Mouse (Mus musculus) right cerebral cortex, postnatal 25 days (tissue): ENCODE results near the gene Cdkn2d.
"Not testable (repeated sequence)": the region's sequence is repeated elsewhere in the genome, so short reads cannot be mapped to it uniquely, and the experiment has no call there.

Source experiments
- DNase-seq: peaks from one replicate; pipeline ENCODE4 v3.0.0; 2022

Gene Cdkn2d

GRCm38 (mm10) chr9:21315421-21315820 is 24.2 kb upstream of the Cdkn2d start:
- DNase-seq, result no peak

GRCm38 (mm10) chr9:21314367-21315140 is 23.3 kb upstream of the Cdkn2d start:
- DNase-seq, result no peak

GRCm38 (mm10) chr9:21313394-21313793 is 22.2 kb upstream of the Cdkn2d start:
- peak; percentile 72 for DNase-seq

- no peak for DNase-seq
Observed at GRCm38 (mm10) chr9:21312134-21312533, 20.9 kb upstream of the Cdkn2d start, which contains the start of gene Ap1m2. Gene Ap1m2 (minus strand): TSS chr9:21312337.

- no peak for DNase-seq
Observed at GRCm38 (mm10) chr9:21311695-21312094, 20.5 kb upstream of the Cdkn2d start.

- no peak for DNase-seq
Observed at GRCm38 (mm10) chr9:21309150-21309741, 18.0 kb upstream of the Cdkn2d start.

- DNase-seq, result no peak
Observed at GRCm38 (mm10) chr9:21305065-21305464, 13.9 kb upstream of the Cdkn2d start.

- no peak for DNase-seq
Observed at GRCm38 (mm10) chr9:21299014-21299413, 7.8 kb upstream of the Cdkn2d start.

GRCm38 (mm10) chr9:21292271-21292670 is 1.1 kb upstream of the Cdkn2d start:
- DNase-seq, result no peak

GRCm38 (mm10) chr9:21291868-21292267 is 661 bp upstream of the Cdkn2d start:
- DNase-seq, result not testable (repeated sequence)

- DNase-seq, result no peak
Observed at GRCm38 (mm10) chr9:21290589-21290988, 618 bp downstream of the Cdkn2d start.

GRCm38 (mm10) chr9:21289337-21289671 is 1.9 kb downstream of the Cdkn2d start:
- DNase-seq, result no peak

GRCm38 (mm10) chr9:21288404-21289336 is 2.5 kb downstream of the Cdkn2d start:
- no peak for DNase-seq

GRCm38 (mm10) chr9:21287571-21288402 is 3.4 kb downstream of the Cdkn2d start, which contains the start of gene Kri1:
Gene Kri1 (minus strand): TSS chr9:21287969.
- DNase-seq, result peak; percentile 95

- DNase-seq, result no peak
Observed at GRCm38 (mm10) chr9:21286753-21287152, 4.5 kb downstream of the Cdkn2d start.

- DNase-seq, result no peak
Observed at GRCm38 (mm10) chr9:21283994-21284393, 7.2 kb downstream of the Cdkn2d start.

GRCm38 (mm10) chr9:21283591-21283990 is 7.6 kb downstream of the Cdkn2d start:
- no peak for DNase-seq

- DNase-seq, result no peak
Observed at GRCm38 (mm10) chr9:21277776-21278175, 13.4 kb downstream of the Cdkn2d start.

- no peak for DNase-seq
Observed at GRCm38 (mm10) chr9:21276307-21276706, 14.9 kb downstream of the Cdkn2d start.

GRCm38 (mm10) chr9:21275727-21276126 is 15.5 kb downstream of the Cdkn2d start:
- no peak for DNase-seq

- DNase-seq, result no peak
Observed at GRCm38 (mm10) chr9:21275013-21275710, 16.0 kb downstream of the Cdkn2d start.

- no peak for DNase-seq
Observed at GRCm38 (mm10) chr9:21274336-21274735, 16.9 kb downstream of the Cdkn2d start.
